Mouse (Mus musculus): ENCODE data around the gene Myl12a.

- TF ChIP-seq GATA1 (IDR thresholded peaks at IDR 0.05; ENCODE audit: low read length), result no peak
- no peak for TF ChIP-seq TAL1 (IDR thresholded peaks at IDR 0.05; ENCODE audit: low read length)
These were observed 12.2 kb upstream of the Myl12a start for GRCm38 (mm10) chr17:71014911-71015310.
